Mouse (Mus musculus): ENCODE measurements around the gene Nrg3.

DNA sequence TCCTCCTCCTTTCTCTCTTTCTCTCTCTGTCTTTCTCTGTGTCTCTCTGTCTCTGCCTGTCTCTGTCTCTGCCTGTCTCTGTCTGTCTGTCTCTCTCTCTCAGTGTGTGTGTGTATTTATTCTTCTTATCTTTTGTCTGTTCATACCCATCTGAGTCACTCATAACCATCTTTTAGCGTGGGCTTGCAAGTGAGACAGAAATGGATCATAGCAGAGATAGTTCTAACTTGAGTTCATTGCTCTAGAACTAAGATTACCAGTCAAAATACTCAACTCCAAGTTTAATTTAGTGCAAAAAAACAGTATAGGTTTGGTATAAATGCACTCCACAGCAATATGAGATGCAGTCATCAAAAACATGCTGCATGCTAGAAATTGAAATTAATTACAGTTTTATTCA, 977.9 kb downstream of the Nrg3 start:
- TF ChIP-seq CTCF (IDR thresholded peaks at IDR 0.05; ENCODE audit: low read depth) (no peak), EP300 (optimal IDR thresholded peaks at IDR 0.05) (no peak)
